Mouse (Mus musculus) intestine, embryonic 15.5 days (tissue): ENCODE measurements around the gene Itpr2. TPM values are rescaled to one million over a fixed set of nuclear protein-coding genes. Genes with fewer than 3 reads are reported as not detected.

Source experiments
- ATAC-seq: fragments of 200-750 bp; cut with Nextera tagmentation; 2 replicates; pipeline ENCODE4 v1.8.0; 2017; ENCODE audit warnings: moderate TSS enrichment, moderate library complexity
- H3K27ac ChIP-seq: fragments of 300-500 bp; sonication (generic); 2 replicates; pipeline ENCODE4 v1.5.1; 2015; ENCODE audit warnings: mild to moderate bottlenecking, inconsistent platforms
- H3K27me3 ChIP-seq: fragments of 300-500 bp; sonication (generic); replicated peaks from 2 replicates; pipeline ENCODE4 v1.6.1; 2015; ENCODE audit warnings: inconsistent platforms
- H3K36me3 ChIP-seq: fragments of 300-500 bp; sonication (generic); 2 replicates; pipeline ENCODE4 v1.6.1; 2015; ENCODE audit warnings: inconsistent platforms
- H3K4me1 ChIP-seq: fragments of 300-500 bp; sonication (generic); replicated peaks from 2 replicates; pipeline ENCODE4 v1.6.1; 2015; ENCODE audit warnings: inconsistent platforms
- H3K4me2 ChIP-seq: fragments of 300-500 bp; sonication (generic); replicated peaks from 2 replicates; pipeline ENCODE4 v1.6.1; 2015; ENCODE audit warnings: mild to moderate bottlenecking, inconsistent platforms
- H3K4me3 ChIP-seq: fragments of 300-500 bp; sonication (generic); replicated peaks from 2 replicates; pipeline ENCODE4 v1.5.1; 2015; ENCODE audit warnings: inconsistent platforms
- H3K9ac ChIP-seq: fragments of 300-500 bp; sonication (generic); 2 replicates; pipeline ENCODE4 v1.6.1; 2015; ENCODE audit warnings: inconsistent platforms
- H3K9me3 ChIP-seq: fragments of 300-500 bp; sonication (generic); 2 replicates; pipeline ENCODE4 v1.6.1; 2016; ENCODE audit warnings: inconsistent platforms
- WGBS: fragments of 180-500 bp; shearing (Covaris S2); methylation state at CpG from one replicate; pipeline ENCODE4 v1.1.7; 2015; 5-methylcytosine and 5-hydroxymethylcytosine counted together
- polyA plus RNA-seq: library from polyadenylated mRNA; unstranded; fragments of >200 nt; fragmentation: Nextera tagmentation; extraction: Ambion mirVana; gene quantifications from 2 replicates; pipeline ENCODE4 v1.2.1, GENCODE M21; 2015

Itpr2 gene
- polyA plus RNA-seq, 1 experiment from 2014 or later = 8.8 TPM

DNA sequence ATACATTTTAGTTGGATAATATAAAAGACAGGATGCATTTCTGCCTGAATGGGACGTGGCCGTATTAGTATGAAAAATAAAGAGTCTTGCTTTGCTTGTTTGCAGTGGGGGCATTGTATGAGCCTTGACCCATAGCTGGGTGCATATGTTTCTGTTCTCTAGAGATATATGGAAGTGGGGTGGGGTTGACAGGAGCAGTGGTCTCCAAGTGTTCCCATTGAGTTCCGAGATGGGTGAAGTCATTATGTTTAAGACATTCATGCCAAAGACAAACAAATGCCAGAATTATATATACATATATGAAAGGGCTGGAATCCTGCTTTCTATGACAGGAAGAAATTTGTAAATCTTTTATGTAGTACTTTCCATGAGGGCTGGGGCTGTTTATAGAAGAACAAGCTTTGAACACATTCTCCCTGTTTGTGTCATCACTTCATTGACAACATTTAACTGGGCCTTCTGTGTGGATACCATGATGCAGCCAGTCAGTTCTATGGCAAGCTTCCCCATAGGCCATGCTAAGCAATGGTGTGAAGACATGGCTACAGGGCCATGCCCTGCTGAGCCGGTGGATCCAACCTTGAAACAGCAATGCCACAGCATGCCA is 327.3 kb downstream of the Itpr2 start:
- H3K9me3 ChIP-seq = no peaks in the 10 kb centered on the region
- H3K4me2 ChIP-seq = no peak overlapping the region
- ATAC-seq = no peak
- no peaks in the 10 kb centered on the region for H3K36me3 ChIP-seq
- no peak overlapping the region for H3K27ac ChIP-seq
- 70% methylated on average over 4 of the region's 4 CpGs for WGBS
- no peak overlapping the region for H3K4me3 ChIP-seq
- no peaks in the 10 kb centered on the region for H3K27me3 ChIP-seq
- no peak overlapping the region for H3K9ac ChIP-seq
- no peaks in the 10 kb centered on the region for H3K4me1 ChIP-seq

DNA sequence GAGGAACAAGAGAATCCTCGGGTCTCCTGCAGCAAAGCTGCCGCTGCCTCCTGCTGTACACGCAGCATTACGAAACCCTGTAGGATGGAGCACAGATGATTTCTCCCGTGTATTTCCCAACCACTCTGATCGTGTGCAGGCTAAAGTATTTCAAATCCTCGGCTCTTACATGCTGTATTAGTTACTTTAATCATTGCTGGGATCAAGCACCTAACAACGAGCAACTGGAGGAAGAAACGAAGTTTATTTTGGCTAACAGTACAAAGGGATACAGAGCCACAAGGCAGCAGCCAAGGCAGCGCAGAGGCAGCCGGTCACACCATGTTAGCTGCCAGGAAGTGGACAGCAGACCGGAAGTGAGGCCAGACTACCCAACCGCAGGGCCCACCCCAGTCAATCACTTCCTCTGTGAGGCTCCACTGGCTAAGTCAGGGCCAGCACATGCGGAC is 331.4 kb downstream of the Itpr2 start:
- Histone ChIP-seq H3K27me3 (no peaks in the 10 kb centered on the region), H3K9ac (no peak overlapping the region), H3K36me3 (no peaks in the 10 kb centered on the region), H3K4me1 (no peaks in the 10 kb centered on the region), H3K4me3 (no peak overlapping the region), H3K9me3 (no peaks in the 10 kb centered on the region), H3K27ac (no peak overlapping the region), H3K4me2 (no peak overlapping the region)
- 82% methylated on average over 14 of the region's 14 CpGs for WGBS
- no peak for ATAC-seq

DNA sequence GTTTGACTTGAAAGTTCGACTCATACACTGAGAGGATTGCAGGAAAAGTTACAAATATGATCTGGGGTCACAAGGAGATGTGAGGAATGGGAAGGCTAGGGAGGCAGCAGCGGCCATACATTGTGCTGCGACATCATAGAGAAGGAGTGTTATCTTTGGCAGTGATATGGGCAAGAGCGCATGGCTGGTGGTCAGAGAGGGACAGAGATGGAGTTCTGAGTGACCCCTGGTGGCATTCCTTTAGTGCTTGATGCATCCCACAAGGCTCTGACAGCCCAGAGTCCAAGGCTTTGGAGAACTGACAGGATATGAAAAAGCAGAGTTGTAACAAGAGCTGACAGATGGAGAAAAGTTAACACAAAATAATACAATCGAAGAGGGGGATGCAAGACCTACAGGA is 334.8 kb downstream of the Itpr2 start:
- no peak overlapping the region for H3K27ac ChIP-seq
- H3K27me3 ChIP-seq = no peaks in the 10 kb centered on the region
- H3K9ac ChIP-seq = no peak overlapping the region
- no peak for ATAC-seq
- H3K4me1 ChIP-seq = no peaks in the 10 kb centered on the region
- no peaks in the 10 kb centered on the region for H3K9me3 ChIP-seq
- H3K4me3 ChIP-seq = no peak overlapping the region
- WGBS = 76% methylated on average over 5 of the region's 5 CpGs
- H3K36me3 ChIP-seq = no peaks in the 10 kb centered on the region
- H3K4me2 ChIP-seq = no peak overlapping the region

DNA sequence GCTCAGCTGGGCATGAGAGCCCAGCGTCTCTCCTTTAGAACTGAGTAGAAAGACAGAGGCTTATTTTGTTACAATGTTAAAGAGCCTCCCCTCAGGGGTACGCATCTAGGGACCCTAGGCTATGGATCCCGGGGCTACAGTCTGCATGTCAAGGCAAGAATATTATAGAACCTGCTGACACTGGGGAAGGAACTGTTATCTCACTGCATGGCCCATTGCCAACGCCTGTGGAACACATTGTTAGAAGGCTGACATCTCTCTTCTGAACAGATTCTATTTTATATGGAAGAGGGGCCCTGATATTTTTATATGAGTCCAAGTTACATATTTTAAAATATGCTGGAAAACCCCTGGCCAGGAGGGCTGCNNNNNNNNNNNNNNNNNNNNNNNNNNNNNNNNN is 342.4 kb downstream of the Itpr2 start:
- Histone ChIP-seq H3K27ac (no peak overlapping the region), H3K9ac (no peak overlapping the region), H3K4me3 (no peak overlapping the region), H3K9me3 (no peaks in the 10 kb centered on the region), H3K4me2 (no peak overlapping the region), H3K36me3 (no peaks in the 10 kb centered on the region), H3K27me3 (no peaks in the 10 kb centered on the region), H3K4me1 (no peaks in the 10 kb centered on the region)
- WGBS = 80% methylated on average over 4 of the region's 4 CpGs
- ATAC-seq = no peak

DNA sequence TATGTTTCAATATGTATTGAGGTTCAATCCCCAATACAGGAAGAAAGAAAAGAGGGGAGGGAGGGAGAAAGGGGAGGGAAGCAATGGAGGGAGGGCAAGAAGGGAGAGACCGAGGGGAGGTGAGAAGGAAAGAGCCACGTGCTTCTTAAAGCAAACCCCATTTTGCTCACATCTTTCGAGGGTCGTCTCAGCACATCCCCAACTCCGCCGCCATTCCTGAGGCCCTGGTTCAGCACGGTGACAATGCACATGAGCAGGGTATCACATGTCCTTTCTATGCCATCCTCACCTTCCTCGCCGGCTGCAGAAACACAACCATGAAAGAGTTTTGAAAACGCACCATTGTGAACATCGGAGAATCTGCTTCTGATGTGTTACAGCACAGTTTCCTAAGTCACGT is 343.3 kb downstream of the Itpr2 start:
- Histone ChIP-seq H3K27ac (no peak overlapping the region), H3K9me3 (no peaks in the 10 kb centered on the region), H3K9ac (no peak overlapping the region), H3K36me3 (no peaks in the 10 kb centered on the region), H3K4me3 (no peak overlapping the region), H3K27me3 (no peaks in the 10 kb centered on the region), H3K4me2 (no peak overlapping the region), H3K4me1 (no peaks in the 10 kb centered on the region)
- WGBS = 94% methylated on average over 12 of the region's 12 CpGs
- ATAC-seq = no peak

DNA sequence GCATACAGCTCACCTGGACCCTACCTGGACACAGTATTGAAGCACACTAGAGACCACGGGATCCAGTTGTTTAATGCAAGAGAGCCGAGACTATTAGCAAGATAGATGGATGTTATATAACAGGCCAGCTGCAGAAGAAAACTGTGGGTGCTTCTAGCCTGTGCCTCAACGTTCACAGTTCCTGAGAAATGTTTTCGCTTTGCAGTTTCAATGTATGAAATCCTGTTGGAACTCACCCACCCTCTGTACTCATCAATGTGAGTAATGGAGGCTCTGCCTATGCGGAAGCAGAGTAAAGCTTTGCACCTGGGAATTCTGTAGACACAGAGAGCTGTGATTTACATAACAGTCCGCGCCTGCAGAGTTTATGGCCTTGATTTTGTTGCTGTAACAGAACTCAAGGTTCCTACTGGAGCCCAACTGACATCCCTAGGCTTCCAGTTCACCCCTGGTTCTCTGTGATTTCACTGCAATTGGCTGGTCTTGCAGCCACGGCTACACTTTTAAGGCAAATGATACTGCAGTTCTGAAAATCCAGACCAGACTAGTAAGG is 344.0 kb downstream of the Itpr2 start:
- WGBS = 55% methylated on average over 8 of the region's 8 CpGs
- Histone ChIP-seq H3K4me2 (no peak overlapping the region), H3K4me3 (no peak overlapping the region), H3K27ac (no peak overlapping the region), H3K36me3 (no peaks in the 10 kb centered on the region), H3K9me3 (no peaks in the 10 kb centered on the region), H3K9ac (no peak overlapping the region), H3K4me1 (no peaks in the 10 kb centered on the region), H3K27me3 (no peaks in the 10 kb centered on the region)
- ATAC-seq = no peak

DNA sequence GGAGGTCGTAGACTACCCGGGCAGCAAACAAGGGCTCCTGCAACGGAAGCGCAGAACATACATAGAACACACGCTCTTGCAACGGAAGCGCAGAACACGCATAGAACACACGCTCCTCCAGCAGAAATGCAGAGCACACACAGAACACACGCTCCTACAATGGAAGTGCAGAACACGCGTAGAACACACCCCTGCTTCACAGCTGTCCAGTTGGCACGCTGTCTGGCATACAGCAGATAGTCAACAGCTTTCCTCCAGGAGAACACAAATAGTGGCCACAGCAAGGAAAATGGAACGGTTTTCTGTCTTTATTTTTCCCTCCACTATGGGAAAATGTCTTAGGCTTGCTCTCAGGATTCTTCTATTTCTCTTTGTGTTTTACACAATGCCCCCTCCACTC is 344.9 kb downstream of the Itpr2 start:
- no peak overlapping the region for H3K27ac ChIP-seq
- H3K4me1 ChIP-seq = no peaks in the 10 kb centered on the region
- ATAC-seq = no peak
- no peaks in the 10 kb centered on the region for H3K27me3 ChIP-seq
- no peaks in the 10 kb centered on the region for H3K9me3 ChIP-seq
- no peaks in the 10 kb centered on the region for H3K36me3 ChIP-seq
- H3K4me3 ChIP-seq = no peak overlapping the region
- H3K4me2 ChIP-seq = no peak overlapping the region
- 96% methylated on average over 14 of the region's 14 CpGs for WGBS
- no peak overlapping the region for H3K9ac ChIP-seq

DNA sequence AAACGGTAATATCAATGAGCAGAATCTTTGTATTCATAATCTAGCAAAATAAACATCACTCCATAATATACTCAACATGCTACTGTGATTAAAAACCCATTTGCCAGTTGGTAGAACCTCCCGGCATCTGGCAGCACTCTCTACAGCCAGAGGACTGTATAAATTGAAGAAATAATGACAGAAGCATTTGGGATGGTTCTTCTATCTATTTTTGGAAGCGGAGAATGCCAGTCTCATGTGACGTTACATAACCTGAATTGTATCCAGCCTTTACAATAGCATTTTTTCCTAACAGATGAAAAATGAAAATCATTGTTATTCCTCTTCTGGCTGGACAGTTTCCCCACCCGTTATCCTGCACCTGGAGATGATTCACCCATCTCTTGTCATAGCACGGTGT is 345.5 kb downstream of the Itpr2 start:
- H3K4me2 ChIP-seq = no peak overlapping the region
- WGBS = 79% methylated on average over 6 of the region's 6 CpGs
- H3K9me3 ChIP-seq = no peaks in the 10 kb centered on the region
- no peaks in the 10 kb centered on the region for H3K4me1 ChIP-seq
- no peak overlapping the region for H3K9ac ChIP-seq
- no peak for ATAC-seq
- no peaks in the 10 kb centered on the region for H3K27me3 ChIP-seq
- no peak overlapping the region for H3K4me3 ChIP-seq
- no peaks in the 10 kb centered on the region for H3K36me3 ChIP-seq
- no peak overlapping the region for H3K27ac ChIP-seq

DNA sequence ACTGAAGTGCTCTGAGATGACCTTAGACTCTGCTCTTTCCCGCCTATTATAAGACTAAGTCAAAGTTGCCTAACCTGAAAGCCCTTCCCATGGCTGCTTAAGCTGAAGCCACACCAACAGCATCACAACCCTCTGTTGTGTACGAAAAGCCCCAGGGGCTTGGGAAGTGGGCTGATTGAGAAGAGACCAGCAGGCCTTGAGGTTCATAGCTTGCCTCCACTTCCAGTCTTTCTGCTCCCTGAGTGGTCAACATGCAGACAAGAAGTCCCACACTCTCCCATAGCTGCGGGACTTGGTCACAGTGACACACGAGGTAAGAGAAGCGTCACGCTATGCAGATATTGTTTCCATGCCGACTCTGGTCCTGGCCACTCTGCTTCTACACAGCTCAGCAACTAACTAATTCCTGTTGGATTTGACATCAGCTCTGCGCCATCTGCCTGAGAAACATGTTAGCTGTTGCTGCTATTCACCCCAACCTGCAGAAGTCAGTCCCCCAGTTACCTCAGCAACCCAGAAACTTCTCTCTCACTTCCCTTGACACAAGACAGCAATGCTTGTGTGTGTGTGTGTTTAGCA is 346.8 kb downstream of the Itpr2 start:
- ATAC-seq = 0 out of 2 replicates have a peak, but pooled peaks have one; percentile 45
- WGBS = 87% methylated on average over 8 of the region's 8 CpGs
- no peaks in the 10 kb centered on the region for H3K27me3 ChIP-seq
- no peaks in the 10 kb centered on the region for H3K9me3 ChIP-seq
- H3K4me1 ChIP-seq = no peaks in the 10 kb centered on the region
- H3K9ac ChIP-seq = no peak overlapping the region
- no peak overlapping the region for H3K27ac ChIP-seq
- H3K4me3 ChIP-seq = no peak overlapping the region
- no peaks in the 10 kb centered on the region for H3K36me3 ChIP-seq
- H3K4me2 ChIP-seq = no peak overlapping the region

DNA sequence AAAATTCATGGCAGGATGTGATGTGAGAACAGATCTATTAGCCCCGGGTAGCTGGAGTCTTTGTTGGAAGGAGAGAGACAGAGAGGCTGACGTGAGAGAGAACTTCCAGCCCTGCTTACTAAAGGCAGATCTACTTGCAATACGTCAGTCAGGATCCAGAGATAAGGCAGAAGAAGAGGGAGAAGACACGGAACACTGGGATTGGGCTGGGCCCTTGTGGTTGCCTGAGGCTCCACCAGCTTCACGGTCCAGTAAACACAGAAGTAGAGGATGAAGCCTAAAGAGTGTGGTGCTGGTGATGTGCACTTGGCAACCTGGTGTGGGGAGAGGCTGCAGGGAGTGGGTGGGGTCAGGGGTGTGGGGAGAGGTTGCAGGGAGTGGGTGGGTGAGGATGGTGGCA is 349.2 kb downstream of the Itpr2 start:
- 66% methylated on average over 5 of the region's 5 CpGs for WGBS
- no peak overlapping the region for H3K9ac ChIP-seq

DNA sequence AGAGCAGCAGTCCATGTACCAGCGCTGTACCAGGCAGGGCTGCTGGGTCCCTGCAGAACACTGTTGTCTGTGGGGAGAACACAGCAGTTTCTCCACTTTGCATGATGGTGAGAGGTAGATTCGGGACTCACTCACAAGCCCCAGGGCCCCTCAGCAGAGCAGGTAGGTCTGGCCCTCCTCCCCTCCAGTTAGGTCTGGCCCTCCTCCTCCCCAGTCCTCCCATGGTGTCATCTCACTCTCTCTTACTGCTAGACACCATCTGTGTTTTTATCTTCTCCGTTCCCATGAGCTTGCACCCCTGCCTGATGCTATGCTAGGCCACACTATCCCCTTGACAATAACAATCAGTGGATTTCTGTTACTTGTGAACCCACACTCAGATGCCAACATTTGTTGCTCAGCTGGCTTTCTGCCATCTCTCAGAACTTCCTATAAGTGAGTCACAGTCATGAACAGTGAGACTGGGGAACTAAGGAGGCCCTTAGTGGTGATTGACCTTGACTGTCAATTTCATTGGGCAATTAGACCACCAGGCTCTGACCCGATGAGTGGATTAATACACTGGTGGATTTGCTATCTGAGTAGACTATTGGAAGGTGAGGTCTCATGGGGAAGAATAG is 360.9 kb downstream of the Itpr2 start:
- 89% methylated on average over 4 of the region's 4 CpGs for WGBS
- H3K27ac ChIP-seq = no peak overlapping the region
- H3K4me2 ChIP-seq = no peak overlapping the region
- no peaks in the 10 kb centered on the region for H3K4me1 ChIP-seq
- no peaks in the 10 kb centered on the region; the same call in 1 of the 2 replicates for H3K36me3 ChIP-seq
- no peak overlapping the region for H3K9ac ChIP-seq
- no peak overlapping the region for H3K4me3 ChIP-seq
- ATAC-seq = no peak
- no peaks in the 10 kb centered on the region for H3K9me3 ChIP-seq
- H3K27me3 ChIP-seq = no peaks in the 10 kb centered on the region

More for the DNA sequence above, 349.2 kb downstream of the Itpr2 start:
- no peaks in the 10 kb centered on the region for H3K36me3 ChIP-seq
- ATAC-seq = no peak
- H3K9me3 ChIP-seq = no peaks in the 10 kb centered on the region
- no peaks in the 10 kb centered on the region for H3K4me1 ChIP-seq
- no peaks in the 10 kb centered on the region for H3K27me3 ChIP-seq
- no peak overlapping the region for H3K4me2 ChIP-seq
- no peak overlapping the region for H3K4me3 ChIP-seq
- no peak overlapping the region for H3K27ac ChIP-seq

DNA sequence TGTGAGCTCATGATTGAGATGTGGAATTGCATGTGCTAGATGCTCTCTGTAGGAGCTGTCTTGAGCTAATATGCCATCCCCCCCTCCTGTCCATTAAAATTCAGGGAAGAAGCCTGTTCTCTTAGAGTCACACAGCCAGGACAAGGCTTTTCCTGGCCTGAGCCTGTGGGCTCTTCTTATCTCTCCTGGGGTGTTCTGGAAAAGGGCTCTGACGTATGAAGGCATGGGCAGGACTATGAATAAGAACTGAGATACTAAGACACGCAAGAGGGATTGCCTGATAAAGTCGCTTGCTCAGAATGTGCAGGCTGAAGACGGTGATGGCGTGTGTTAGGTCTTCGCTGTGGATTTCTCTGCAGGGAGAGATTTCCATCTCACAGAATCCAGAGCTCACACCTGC is 361.9 kb downstream of the Itpr2 start:
- no peaks in the 10 kb centered on the region for H3K9me3 ChIP-seq
- no peaks in the 10 kb centered on the region for H3K36me3 ChIP-seq
- H3K4me2 ChIP-seq = no peak overlapping the region
- no peaks in the 10 kb centered on the region for H3K4me1 ChIP-seq
- H3K9ac ChIP-seq = no peak overlapping the region
- no peak overlapping the region for H3K4me3 ChIP-seq
- H3K27ac ChIP-seq = no peak overlapping the region
- 93% methylated on average over 6 of the region's 6 CpGs for WGBS
- ATAC-seq = no peak
- no peaks in the 10 kb centered on the region for H3K27me3 ChIP-seq

DNA sequence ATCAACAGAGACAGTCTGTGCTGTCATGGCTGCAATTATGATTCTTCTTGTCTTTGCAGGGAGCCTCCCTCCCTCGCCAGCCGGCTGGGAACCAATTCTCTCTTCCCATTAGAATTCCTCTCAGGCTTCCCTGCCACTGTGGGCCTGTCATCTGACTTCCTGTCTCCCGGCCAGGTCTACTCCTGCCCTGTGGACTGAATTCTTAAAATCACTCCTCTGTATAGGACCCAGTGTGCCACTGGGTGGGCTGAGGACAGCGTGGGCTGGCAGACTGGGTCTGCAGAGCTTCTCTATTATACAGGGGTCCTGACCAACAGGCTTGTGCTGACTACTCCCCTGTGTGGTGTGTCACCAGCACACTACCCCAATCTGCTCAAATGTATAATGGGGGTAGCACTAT is 365.4 kb downstream of the Itpr2 start:
- H3K4me3 ChIP-seq = no peak overlapping the region
- no peak overlapping the region for H3K4me2 ChIP-seq
- H3K36me3 ChIP-seq = no peaks in the 10 kb centered on the region
- H3K4me1 ChIP-seq = no peaks in the 10 kb centered on the region
- H3K9ac ChIP-seq = no peak overlapping the region
- no peak for ATAC-seq
- H3K27me3 ChIP-seq = no peaks in the 10 kb centered on the region
- no peaks in the 10 kb centered on the region for H3K9me3 ChIP-seq
- 50% methylated on average over 4 of the region's 4 CpGs for WGBS
- H3K27ac ChIP-seq = no peak overlapping the region
